19 mouse cellular contexts compared by ENCODE assay signal in the genomic region with DNA sequence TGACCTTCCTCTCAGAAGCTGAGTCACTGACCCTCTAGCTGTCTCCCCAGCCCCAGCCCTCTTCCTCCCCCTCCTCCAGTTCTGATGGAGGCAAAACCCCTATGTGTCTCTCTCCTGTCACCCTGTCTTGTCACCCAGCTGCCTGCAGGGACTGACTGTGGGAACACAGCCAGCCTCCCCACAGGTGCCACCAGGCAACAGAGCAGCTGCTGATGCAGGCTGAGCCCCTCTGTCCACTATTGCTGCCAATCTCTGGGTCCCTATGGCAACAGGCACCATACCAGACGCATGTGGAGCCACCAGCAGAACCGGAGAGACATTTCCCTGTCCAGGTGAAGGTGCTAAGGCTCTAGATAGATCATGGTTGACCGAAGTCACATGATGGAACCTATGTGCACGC.
DNase-seq lines count a peak whose midpoint lies in the region; ATAC-seq and TF ChIP-seq lines count a peak whose summit lies in the region.
"Had no signal": no experiment of that assay in that cellular context is flagged by ENCODE, and none has a peak within 500 bp of the region (broad histone marks: within the 10 kb centered on the region; RNA-seq: fewer than 3 reads in every experiment).

No protein-coding gene starts in this region.

- no peaks in the 10 kb centered on the region for H3K4me1 ChIP-seq in hindbrain, postnatal 0 days (ENCODE audit: insufficient read depth, low read length)
- peaks cover 6% of the 10 kb centered on the region; the same call in 1 of the 2 replicates for H3K4me1 ChIP-seq in hindbrain, embryonic 12.5 days
- H3K4me1 ChIP-seq in lung, embryonic 15.5 days: peaks cover 40% of the 10 kb centered on the region
- H3K4me1 ChIP-seq: liver, embryonic 15.5 days had no signal

- no peak for TF ChIP-seq CTCF in hindbrain, postnatal 0 days (IDR thresholded peaks at IDR 0.05; ENCODE audit: low read depth)
- TF ChIP-seq CTCF in brain, embryonic 14.5 days (IDR thresholded peaks at IDR 0.05; ENCODE audit: borderline replicate concordance, extremely low read depth, insufficient read depth, insufficient read length): no peak

- H3K27me3 ChIP-seq in hindbrain, postnatal 0 days (ENCODE audit: insufficient read depth, low read length): no peaks in the 10 kb centered on the region
- no peaks in the 10 kb centered on the region for H3K27me3 ChIP-seq in hindbrain, embryonic 12.5 days
- H3K27me3 ChIP-seq in lung, embryonic 15.5 days: peaks cover 14% of the 10 kb centered on the region; the same call in 1 of the 2 replicates
- H3K27me3 ChIP-seq: embryonic facial prominence, embryonic 15.5 days; stomach, embryonic 15.5 days had no signal

- WGBS in hindbrain, postnatal 0 days: 60% methylated on average over 4 of the region's 4 CpGs
- WGBS in hindbrain, embryonic 12.5 days: 69% methylated on average over 4 of the region's 4 CpGs
- WGBS in lung, embryonic 15.5 days: 50% methylated on average over 4 of the region's 4 CpGs

- ATAC-seq in hindbrain, postnatal 0 days: peak; percentile 62; the same call in 1 of the 2 replicates
- no peak for ATAC-seq in hindbrain, embryonic 12.5 days (ENCODE audit: low FRiP score)
- ATAC-seq in lung, embryonic 15.5 days (ENCODE audit: borderline replicate concordance, extremely low read depth, low FRiP score, low TSS enrichment): no peak
- ATAC-seq: CD4-positive, CD25-positive, alpha-beta regulatory T cell, adult 4 months had no signal

- no peak overlapping the region for H3K4me2 ChIP-seq in hindbrain, postnatal 0 days (ENCODE audit: low read depth, low read length)
- H3K4me2 ChIP-seq in hindbrain, embryonic 12.5 days (replicated peaks): no peak overlapping the region
- H3K4me2 ChIP-seq in lung, embryonic 15.5 days: no peak overlapping the region
- H3K4me2 ChIP-seq: embryonic facial prominence, embryonic 15.5 days; liver, embryonic 15.5 days had no signal

- H3K27ac ChIP-seq in hindbrain, postnatal 0 days: no peak overlapping the region
- H3K27ac ChIP-seq in hindbrain, embryonic 12.5 days: no peak overlapping the region
- H3K27ac ChIP-seq in lung, embryonic 15.5 days: peak overlapping the region; percentile 60; the same call in 1 of the 2 replicates
- H3K27ac ChIP-seq: embryonic facial prominence, embryonic 15.5 days; liver, embryonic 15.5 days; stomach, embryonic 15.5 days had no signal

- H3K36me3 ChIP-seq in hindbrain, postnatal 0 days (ENCODE audit: insufficient read depth, low read length): no peaks in the 10 kb centered on the region
- H3K36me3 ChIP-seq in hindbrain, embryonic 12.5 days: no peaks in the 10 kb centered on the region
- no peaks in the 10 kb centered on the region for H3K36me3 ChIP-seq in lung, embryonic 15.5 days
- H3K36me3 ChIP-seq: embryonic facial prominence, embryonic 15.5 days; liver, embryonic 15.5 days; stomach, embryonic 15.5 days had no signal

- no peak overlapping the region for H3K9ac ChIP-seq in hindbrain, postnatal 0 days (replicated peaks; ENCODE audit: low read length)
- no peak overlapping the region for H3K9ac ChIP-seq in hindbrain, embryonic 12.5 days
- H3K9ac ChIP-seq in lung, embryonic 15.5 days: no peak overlapping the region
- H3K9ac ChIP-seq: embryonic facial prominence, embryonic 15.5 days; liver, embryonic 15.5 days; stomach, embryonic 15.5 days had no signal

- H3K9me3 ChIP-seq in hindbrain, postnatal 0 days (ENCODE audit: low read length): no peaks in the 10 kb centered on the region
- H3K9me3 ChIP-seq in hindbrain, embryonic 12.5 days (replicated peaks): no peaks in the 10 kb centered on the region
- no peaks in the 10 kb centered on the region for H3K9me3 ChIP-seq in lung, embryonic 15.5 days
- H3K9me3 ChIP-seq: embryonic facial prominence, embryonic 15.5 days; liver, embryonic 15.5 days; stomach, embryonic 15.5 days had no signal

- H3K4me3 ChIP-seq in hindbrain, postnatal 0 days (ENCODE audit: low read length): no peak overlapping the region
- H3K4me3 ChIP-seq in hindbrain, embryonic 12.5 days: no peak overlapping the region
- no peak overlapping the region for H3K4me3 ChIP-seq in lung, embryonic 15.5 days
- H3K4me3 ChIP-seq: embryonic facial prominence, embryonic 15.5 days; liver, embryonic 15.5 days; stomach, embryonic 15.5 days had no signal

- DNase-seq in cerebellum, postnatal 14 days: peak; percentile 34 to 57
- DNase-seq in cerebellum, adult 8-10 months: no peak
- peak; percentile 30 for DNase-seq in hindbrain, postnatal 0 days (ENCODE audit: low spot score)
- DNase-seq in lung, postnatal 36 days: no peak
- peak; percentile 50 for DNase-seq in brain, embryonic 14.5 days (ENCODE audit: low read depth)
- no peak for DNase-seq in B cell, adult 2 months
- DNase-seq: adrenal gland, postnatal 25 days; cerebellum, adult 9-11 months; kidney, adult 8-10 months; kidney, postnatal 10 days; liver; thymus, adult 2 months; thymus, postnatal 4 days had no signal

- TF ChIP-seq POLR2A in brain, embryonic 14.5 days (IDR thresholded peaks at IDR 0.05; ENCODE audit: borderline replicate concordance, extremely low read depth, insufficient read depth, insufficient read length, poor library complexity, severe bottlenecking): no peak

Comparison
In these comparisons a context has a peak if more than half of its experiments do, and no peak if none do; other contexts are left out.
1. DNase-seq: peak in cerebellum, postnatal 14 days (2 of 2), hindbrain, postnatal 0 days (single experiment) and brain, embryonic 14.5 days (single experiment); none in cerebellum, adult 8-10 months (single experiment), lung, postnatal 36 days (single experiment) and B cell, adult 2 months (0 of 2).